Mouse (Mus musculus) midbrain, embryonic 15.5 days (tissue): Measurements from ENCODE around the gene Zfp629. TPM values are rescaled to one million over a fixed set of nuclear protein-coding genes. Genes with fewer than 3 reads are reported as not detected.

Source experiments
- ATAC-seq: fragments of 200-750 bp; cut with Nextera tagmentation; replicated peaks from 2 replicates; pipeline ENCODE4 v1.8.0; 2017; ENCODE audit warnings: moderate TSS enrichment
- H3K27ac ChIP-seq: fragments of 300-500 bp; sonication (generic); 2 replicates; pipeline ENCODE4 v1.5.1; 2015; ENCODE audit warnings: mild to moderate bottlenecking, inconsistent platforms
- H3K27me3 ChIP-seq: fragments of 300-500 bp; sonication (generic); replicated peaks from 2 replicates; pipeline ENCODE4 v1.6.1; 2015; ENCODE audit warnings: inconsistent platforms
- H3K36me3 ChIP-seq: fragments of 300-500 bp; sonication (generic); replicated peaks from 2 replicates; pipeline ENCODE4 v1.6.1; 2015; ENCODE audit warnings: inconsistent platforms
- H3K4me1 ChIP-seq: fragments of 300-500 bp; sonication (generic); 2 replicates; pipeline ENCODE4 v1.6.1; 2015; ENCODE audit warnings: inconsistent platforms
- H3K4me2 ChIP-seq: fragments of 300-500 bp; sonication (generic); 2 replicates; pipeline ENCODE4 v1.6.1; 2015; ENCODE audit warnings: inconsistent platforms, mild to moderate bottlenecking, moderate library complexity
- H3K4me3 ChIP-seq: fragments of 300-500 bp; sonication (generic); 2 replicates; pipeline ENCODE4 v1.5.1; 2015; ENCODE audit warnings: mild to moderate bottlenecking, inconsistent platforms
- H3K9ac ChIP-seq: fragments of 300-500 bp; sonication (generic); 2 replicates; pipeline ENCODE4 v1.6.1; 2015; ENCODE audit warnings: mild to moderate bottlenecking, inconsistent platforms
- H3K9me3 ChIP-seq: fragments of 300-500 bp; sonication (generic); 2 replicates; pipeline ENCODE4 v1.6.1; 2016; ENCODE audit warnings: inconsistent platforms
- WGBS: fragments of 180-500 bp; shearing (Covaris S2); methylation state at CpG from one replicate; pipeline ENCODE4 v1.1.7; 2015; ENCODE audit warnings: mixed read lengths; 5-methylcytosine and 5-hydroxymethylcytosine counted together
- polyA plus RNA-seq: library from polyadenylated mRNA; unstranded; fragments of >200 nt; fragmentation: Nextera tagmentation; extraction: Ambion mirVana; gene quantifications from 2 replicates; pipeline ENCODE4 v1.2.1, GENCODE M21; 2015

Gene Zfp629
- polyA plus RNA-seq, 1 experiment from 2014 or later, result 25.5 TPM

DNA sequence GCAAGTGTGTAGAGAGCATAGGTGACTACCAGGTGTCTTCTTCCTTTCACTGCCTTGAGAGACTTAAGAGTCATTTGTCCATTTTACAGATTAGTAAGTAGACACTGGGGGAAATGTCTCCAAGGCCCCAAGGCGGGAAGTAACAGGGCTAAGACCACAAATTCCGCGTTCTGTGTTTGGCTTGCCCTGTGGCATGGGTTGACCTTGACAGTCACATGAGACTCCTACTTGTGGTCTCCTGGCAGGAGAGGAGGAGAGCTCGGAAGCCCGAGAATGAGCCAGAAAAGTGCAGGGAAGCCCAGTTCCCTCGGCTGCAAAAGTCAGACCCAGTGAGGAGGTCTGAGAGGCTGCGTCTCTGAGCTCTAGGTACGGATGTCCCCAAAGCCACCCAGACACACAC is 2.1 kb downstream of the Zfp629 start:
- ATAC-seq, result no peak
- Histone ChIP-seq H3K36me3 (peaks cover 40% of the 10 kb centered on the region), H3K4me2 (peak overlapping the region; percentile 91), H3K27me3 (no peaks in the 10 kb centered on the region), H3K27ac (no peak overlapping the region), H3K4me3 (peak overlapping the region; percentile 97; the same call in 1 of the 2 replicates), H3K4me1 (peaks cover 29% of the 10 kb centered on the region), H3K9me3 (no peaks in the 10 kb centered on the region), H3K9ac (peak overlapping the region; percentile 96; the same call in 1 of the 2 replicates)
- WGBS, result 92% methylated on average over 8 of the region's 8 CpGs

DNA sequence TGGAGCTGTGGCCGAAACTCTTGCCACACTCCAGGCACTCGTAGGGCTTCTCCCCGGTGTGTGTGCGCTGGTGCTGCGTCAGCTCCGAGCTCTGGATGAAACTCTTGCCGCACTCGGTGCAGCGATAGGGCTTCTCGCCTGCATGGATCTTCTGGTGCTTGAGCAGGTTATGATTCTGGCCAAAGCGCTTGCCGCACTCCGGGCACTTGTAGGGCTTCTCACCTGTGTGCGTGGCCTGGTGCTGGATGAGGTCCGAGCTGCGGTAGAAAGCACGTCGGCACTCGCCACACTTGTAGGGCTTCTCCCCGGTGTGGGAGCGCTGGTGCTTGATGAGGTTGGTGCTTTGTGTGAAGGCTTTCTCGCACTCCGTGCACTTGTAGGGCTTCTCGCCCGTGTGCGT is 4.0 kb downstream of the Zfp629 start:
- H3K36me3 ChIP-seq, result peaks cover 46% of the 10 kb centered on the region
- 96% methylated on average over 26 of the region's 26 CpGs for WGBS

GRCm38 (mm10) chr7:127611011-127611410 is 4.6 kb downstream of the Zfp629 start:
- ATAC-seq, result no peak
- Histone ChIP-seq H3K36me3 (peaks cover 46% of the 10 kb centered on the region), H3K27me3 (no peaks in the 10 kb centered on the region)

More for the DNA sequence above, 4.0 kb downstream of the Zfp629 start:
- Histone ChIP-seq H3K9ac (no peak overlapping the region), H3K4me3 (no peak overlapping the region), H3K9me3 (no peaks in the 10 kb centered on the region), H3K4me1 (peaks cover 23% of the 10 kb centered on the region), H3K27me3 (no peaks in the 10 kb centered on the region), H3K27ac (no peak overlapping the region), H3K4me2 (no peak overlapping the region)
- no peak for ATAC-seq

DNA sequence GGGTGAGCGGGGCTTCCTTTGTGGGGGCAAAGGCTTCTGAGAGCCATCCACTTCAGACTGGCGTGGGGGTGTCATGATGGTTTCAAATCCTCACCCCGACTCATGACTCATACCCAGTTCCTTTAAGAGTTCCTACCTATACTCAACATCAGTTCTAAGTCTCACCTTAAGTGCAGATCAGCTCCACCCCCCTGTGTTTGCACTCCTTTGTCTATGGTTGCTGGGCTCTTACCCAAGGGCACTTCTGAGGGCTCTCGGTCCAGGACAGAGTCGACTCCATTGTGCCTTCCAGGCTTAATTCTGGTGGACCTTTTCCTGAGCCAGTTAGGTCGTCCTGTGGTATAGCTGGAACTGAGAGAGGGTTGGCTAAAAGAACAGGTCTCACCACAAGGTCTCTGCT is 8.4 kb downstream of the Zfp629 start:
- Histone ChIP-seq H3K36me3 (peaks cover 55% of the 10 kb centered on the region), H3K4me3 (no peak overlapping the region)
- 89% methylated on average over 6 of the region's 6 CpGs for WGBS

More at GRCm38 (mm10) chr7:127611011-127611410, 4.6 kb downstream of the Zfp629 start:
- H3K27ac ChIP-seq, result no peak overlapping the region
- H3K4me3 ChIP-seq, result no peak overlapping the region
- H3K9me3 ChIP-seq, result no peaks in the 10 kb centered on the region
- 98% methylated on average over 29 of the region's 29 CpGs for WGBS
- H3K9ac ChIP-seq, result no peak overlapping the region
- H3K4me2 ChIP-seq, result no peak overlapping the region
- peaks cover 18% of the 10 kb centered on the region for H3K4me1 ChIP-seq

DNA sequence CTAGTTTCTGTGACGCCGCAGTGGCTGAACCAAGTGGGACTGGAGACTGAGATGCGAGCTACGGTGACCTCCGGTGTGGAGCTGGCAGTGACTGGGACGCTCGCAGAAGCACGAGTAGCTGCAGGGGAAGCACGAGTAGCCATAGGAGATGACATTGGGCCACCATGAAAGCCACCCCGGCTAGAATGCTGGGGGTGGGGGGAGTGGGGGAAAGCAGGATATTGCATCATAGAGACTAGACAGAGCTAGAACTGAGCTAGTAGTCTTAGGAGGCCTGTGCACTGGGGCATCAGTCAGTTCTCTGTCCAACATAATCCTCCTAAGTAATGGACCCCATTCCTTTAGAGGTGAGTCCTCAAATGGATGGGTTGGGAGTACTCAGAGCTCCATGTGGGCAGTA is 11.3 kb downstream of the Zfp629 start:
- Histone ChIP-seq H3K4me3 (no peak overlapping the region), H3K9me3 (no peaks in the 10 kb centered on the region), H3K4me2 (no peak overlapping the region), H3K36me3 (peaks cover 37% of the 10 kb centered on the region), H3K27me3 (no peaks in the 10 kb centered on the region), H3K9ac (no peak overlapping the region), H3K4me1 (no peaks in the 10 kb centered on the region), H3K27ac (no peak overlapping the region)
- WGBS, result 94% methylated on average over 10 of the region's 10 CpGs
- ATAC-seq, result no peak

More for the DNA sequence above, 8.4 kb downstream of the Zfp629 start:
- ATAC-seq, result no peak
- H3K4me1 ChIP-seq, result no peaks in the 10 kb centered on the region
- no peak overlapping the region for H3K27ac ChIP-seq
- no peaks in the 10 kb centered on the region for H3K27me3 ChIP-seq
- no peak overlapping the region for H3K4me2 ChIP-seq
- H3K9me3 ChIP-seq, result no peaks in the 10 kb centered on the region
- H3K9ac ChIP-seq, result no peak overlapping the region

DNA sequence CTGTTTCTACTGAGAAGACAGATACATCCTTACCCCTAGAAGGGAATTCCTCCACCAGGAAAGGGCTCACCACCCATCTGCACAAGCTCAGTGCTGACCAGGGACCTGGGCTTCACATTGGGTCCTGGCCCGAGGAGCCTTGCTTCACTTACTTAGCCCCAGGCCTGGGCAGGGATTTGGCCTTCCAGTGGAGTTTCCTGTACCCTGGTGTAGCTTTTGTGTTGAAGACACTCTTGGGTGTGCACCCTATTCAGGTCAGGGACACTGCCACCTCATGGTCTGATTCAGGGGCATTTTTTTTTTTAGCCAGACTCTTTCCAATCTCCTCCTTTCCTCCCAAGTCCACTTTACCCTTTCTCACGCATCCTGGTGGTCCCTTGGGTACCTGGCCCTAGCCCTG is 12.7 kb downstream of the Zfp629 start:
- Histone ChIP-seq H3K27me3 (no peaks in the 10 kb centered on the region), H3K4me1 (no peaks in the 10 kb centered on the region), H3K36me3 (peaks cover 35% of the 10 kb centered on the region), H3K9ac (no peak overlapping the region), H3K4me2 (no peak overlapping the region), H3K9me3 (no peaks in the 10 kb centered on the region), H3K27ac (no peak overlapping the region), H3K4me3 (no peak overlapping the region)
- no peak for ATAC-seq
- 91% methylated on average over 2 of the region's 2 CpGs for WGBS

- no peak overlapping the region for H3K9ac ChIP-seq
- WGBS, result 88% methylated on average over 4 of the region's 4 CpGs
- no peak overlapping the region for H3K27ac ChIP-seq
- no peaks in the 10 kb centered on the region for H3K27me3 ChIP-seq
- ATAC-seq, result no peak
- peaks cover 46% of the 10 kb centered on the region for H3K36me3 ChIP-seq
- H3K4me3 ChIP-seq, result no peak overlapping the region
- H3K4me2 ChIP-seq, result no peak overlapping the region
- no peaks in the 10 kb centered on the region for H3K4me1 ChIP-seq
- no peaks in the 10 kb centered on the region for H3K9me3 ChIP-seq
These were observed 13.9 kb downstream of the Zfp629 start for GRCm38 (mm10) chr7:127601735-127602134.

- Histone ChIP-seq H3K4me3 (no peak overlapping the region), H3K9ac (no peak overlapping the region), H3K36me3 (peaks cover 58% of the 10 kb centered on the region), H3K27ac (no peak overlapping the region), H3K27me3 (no peaks in the 10 kb centered on the region), H3K9me3 (no peaks in the 10 kb centered on the region), H3K4me2 (no peak overlapping the region), H3K4me1 (no peaks in the 10 kb centered on the region)
- no peak for ATAC-seq
- 96% methylated on average over 7 of the region's 7 CpGs for WGBS
These were observed 15.0 kb downstream of the Zfp629 start for GRCm38 (mm10) chr7:127600612-127601011.

DNA sequence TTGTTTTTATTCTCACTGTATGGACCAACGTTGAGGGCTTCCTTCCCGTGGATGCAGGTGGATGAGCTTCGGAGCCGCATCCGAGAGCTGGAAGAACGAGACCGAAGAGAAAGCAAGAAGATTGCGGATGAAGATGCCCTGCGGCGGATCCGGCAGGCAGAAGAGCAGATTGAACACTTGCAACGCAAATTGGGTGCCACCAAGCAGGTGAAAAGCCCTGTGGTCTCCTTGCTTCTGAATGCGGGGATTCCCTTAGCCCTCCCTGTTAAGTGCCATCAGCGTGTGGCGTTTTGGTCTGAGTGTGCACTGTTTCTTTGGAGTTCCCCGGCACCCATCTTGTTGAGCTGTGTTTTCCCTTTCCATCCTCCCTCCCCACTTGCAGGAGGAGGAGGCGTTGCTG is 18.9 kb downstream of the Zfp629 start:
- H3K36me3 ChIP-seq, result peaks cover 81% of the 10 kb centered on the region

GRCm38 (mm10) chr7:127592575-127592974 is 23.0 kb downstream of the Zfp629 start:
- no peak for ATAC-seq
- Histone ChIP-seq H3K4me1 (peaks cover 14% of the 10 kb centered on the region), H3K4me3 (no peak overlapping the region), H3K9ac (no peak overlapping the region), H3K27me3 (no peaks in the 10 kb centered on the region), H3K4me2 (no peak overlapping the region), H3K27ac (no peak overlapping the region), H3K36me3 (peaks cover 73% of the 10 kb centered on the region), H3K9me3 (no peaks in the 10 kb centered on the region)
- WGBS, result 93% methylated on average over 14 of the region's 14 CpGs

More for the DNA sequence above, 18.9 kb downstream of the Zfp629 start:
- H3K27me3 ChIP-seq, result no peaks in the 10 kb centered on the region
- no peak overlapping the region for H3K27ac ChIP-seq
- H3K9me3 ChIP-seq, result no peaks in the 10 kb centered on the region
- H3K4me2 ChIP-seq, result no peak overlapping the region
- 94% methylated on average over 17 of the region's 17 CpGs for WGBS
- no peak overlapping the region for H3K4me3 ChIP-seq
- no peak overlapping the region for H3K9ac ChIP-seq
- H3K4me1 ChIP-seq, result no peaks in the 10 kb centered on the region
- no peak for ATAC-seq

- WGBS, result 89% methylated on average over 10 of the region's 10 CpGs
These were observed 24.5 kb downstream of the Zfp629 start for GRCm38 (mm10) chr7:127591108-127591507.

DNA sequence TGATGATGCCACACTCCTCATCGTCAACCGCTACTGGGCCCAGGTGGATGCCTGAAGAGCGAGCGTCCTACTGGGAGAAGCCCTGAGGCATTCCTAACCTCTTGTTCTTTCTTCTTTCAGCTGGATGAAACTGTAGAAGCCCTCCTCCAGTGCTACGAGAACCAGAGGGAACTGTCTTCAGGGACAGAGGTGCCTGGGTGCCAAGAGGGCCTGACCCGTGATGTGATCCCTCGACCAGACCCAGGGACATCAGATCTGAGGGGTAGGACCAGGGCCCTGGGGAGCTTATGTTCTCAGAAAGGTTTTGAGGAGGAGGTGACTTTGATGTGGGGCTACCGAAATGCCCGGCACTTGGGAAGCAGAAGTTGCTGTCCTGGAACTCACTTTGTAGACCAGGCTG is 26.0 kb downstream of the Zfp629 start:
- peak overlapping the region; percentile 77 for H3K4me3 ChIP-seq
- no peak for ATAC-seq
- no peak overlapping the region for H3K9ac ChIP-seq
- peak overlapping the region; percentile 95 for H3K4me2 ChIP-seq
- H3K27ac ChIP-seq, result no peak overlapping the region
- peaks cover 22% of the 10 kb centered on the region for H3K4me1 ChIP-seq
- H3K9me3 ChIP-seq, result no peaks in the 10 kb centered on the region
- WGBS, result 95% methylated on average over 9 of the region's 9 CpGs
- H3K36me3 ChIP-seq, result peaks cover 44% of the 10 kb centered on the region
- no peaks in the 10 kb centered on the region for H3K27me3 ChIP-seq

More at GRCm38 (mm10) chr7:127591108-127591507, 24.5 kb downstream of the Zfp629 start:
- Histone ChIP-seq H3K9me3 (no peaks in the 10 kb centered on the region), H3K27ac (no peak overlapping the region), H3K4me3 (no peak overlapping the region), H3K4me2 (no peak overlapping the region), H3K9ac (no peak overlapping the region), H3K27me3 (no peaks in the 10 kb centered on the region), H3K4me1 (peaks cover 22% of the 10 kb centered on the region), H3K36me3 (peaks cover 59% of the 10 kb centered on the region)
- ATAC-seq, result no peak

DNA sequence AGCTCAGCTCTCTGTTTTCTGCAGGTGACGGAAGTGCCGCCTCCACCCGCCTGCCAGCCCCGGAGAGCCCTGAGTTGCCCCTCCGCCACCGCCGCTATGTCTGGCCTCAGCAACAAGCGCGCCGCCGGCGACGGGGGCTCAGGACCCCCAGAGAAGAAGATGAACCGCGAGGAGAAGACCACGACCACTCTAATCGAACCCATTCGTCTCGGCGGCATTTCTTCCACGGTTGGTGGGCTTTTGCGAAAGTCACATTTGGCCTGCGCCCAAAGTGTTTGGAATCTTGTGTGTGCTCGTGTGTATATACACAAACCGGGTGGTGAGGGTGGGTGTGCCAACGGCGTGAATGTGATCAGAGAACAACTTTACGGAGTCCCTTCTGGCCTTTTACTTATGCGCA is 26.7 kb downstream of the Zfp629 start:
- peak overlapping the region; percentile 77 for H3K4me3 ChIP-seq
- H3K36me3 ChIP-seq, result peaks cover 39% of the 10 kb centered on the region
- peak overlapping the region; percentile 70 for H3K9ac ChIP-seq
- peaks cover 22% of the 10 kb centered on the region for H3K4me1 ChIP-seq
- ATAC-seq, result no peak
- no peaks in the 10 kb centered on the region for H3K9me3 ChIP-seq
- H3K27me3 ChIP-seq, result no peaks in the 10 kb centered on the region
- 6% methylated on average over 29 of the region's 29 CpGs for WGBS
- H3K4me2 ChIP-seq, result peak overlapping the region; percentile 95
- H3K27ac ChIP-seq, result peak overlapping the region; percentile 72
